Comparison of ENCODE assay signal across 38 mouse cellular contexts in the genomic region with DNA sequence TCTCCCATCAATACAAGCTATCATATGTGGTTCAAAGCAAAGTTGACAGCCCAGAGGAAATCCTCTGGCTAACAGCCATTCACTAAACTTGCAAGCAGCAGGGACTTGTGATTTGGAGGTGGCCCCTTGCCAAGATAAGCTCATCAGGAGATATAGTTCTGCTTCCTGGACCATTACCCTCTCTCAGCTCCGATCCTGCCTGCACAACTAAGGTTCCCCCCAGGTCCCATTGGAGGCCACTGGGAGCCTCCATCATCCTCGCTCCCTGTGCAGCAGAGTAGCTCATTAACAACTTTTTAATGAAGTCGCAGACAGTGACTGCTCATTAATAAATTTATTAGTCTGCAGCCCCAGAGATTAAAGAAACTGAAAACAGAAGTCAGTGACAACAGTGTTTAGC. TPM values are rescaled to one million over a fixed set of nuclear protein-coding genes. Genes with fewer than 3 reads are reported as not detected.
DNase-seq lines count a peak whose midpoint lies in the region; ATAC-seq and TF ChIP-seq lines count a peak whose summit lies in the region.
"Had no signal": no experiment of that assay in that cellular context is flagged by ENCODE, and none has a peak within 500 bp of the region (broad histone marks: within the 10 kb centered on the region; RNA-seq: fewer than 3 reads in every experiment).

No protein-coding gene starts in this region.

- WGBS in liver, adult 2 months = 31% methylated on average over 3 of the region's 3 CpGs
- WGBS in liver, postnatal 0 days (ENCODE audit: insufficient replicate concordance) = 40% methylated on average over 3 of the region's 3 CpGs
- 40% methylated on average over 3 of the region's 3 CpGs for WGBS in neural tube, embryonic 15.5 days

- DNase-seq in liver, adult 2 months (ENCODE audit: extremely low read depth, low read depth, low spot score) = peak; percentile 8
- DNase-seq in liver, postnatal 0 days = no peak
- DNase-seq in neural tube, embryonic 10.5 days (ENCODE audit: extremely low spot score, low spot score) = no peak
- DNase-seq in heart, postnatal 25 days (ENCODE audit: low spot score) = no peak
- no peak for DNase-seq in kidney, postnatal 36 days
- DNase-seq: adrenal gland, adult 8-10 months; B cell, adult 2 months; cerebellum, adult 11-12 months; cerebellum, adult 9-11 months; forebrain, postnatal 0 days; gastrocnemius, postnatal 14 days; heart, adult 11 months; heart, postnatal 36 days; kidney, adult 2 months; layer of hippocampus, adult 9-11 months; liver; right cerebral cortex, adult 18-20 months; spleen, adult 18-20 months; thymus, postnatal 14 days had no signal

- H3K27ac ChIP-seq in liver, adult 2 months (replicated peaks; ENCODE audit: insufficient read depth, low read depth, low read length) = no peak overlapping the region
- no peak overlapping the region for H3K27ac ChIP-seq in liver, postnatal 0 days (ENCODE audit: low read depth)
- H3K27ac ChIP-seq in neural tube, embryonic 15.5 days (replicated peaks) = no peak overlapping the region
- H3K27ac ChIP-seq: embryonic facial prominence, embryonic 15.5 days; forebrain, embryonic 12.5 days; heart, embryonic 10.5 days; heart, embryonic 15.5 days; hindbrain, embryonic 15.5 days; kidney, postnatal 0 days; liver, embryonic 15.5 days; midbrain, embryonic 12.5 days had no signal

- no peak overlapping the region for H3K4me3 ChIP-seq in liver, adult 2 months (ENCODE audit: insufficient read depth, low read depth, low read length)
- H3K4me3 ChIP-seq in liver, postnatal 0 days (ENCODE audit: low read depth, low read length) = no peak overlapping the region
- no peak overlapping the region for H3K4me3 ChIP-seq in neural tube, embryonic 15.5 days (replicated peaks)
- H3K4me3 ChIP-seq: embryonic facial prominence, embryonic 15.5 days; forebrain, embryonic 12.5 days; heart, embryonic 10.5 days; heart, embryonic 15.5 days; hindbrain, embryonic 15.5 days; liver, embryonic 15.5 days; midbrain, embryonic 12.5 days had no signal

- no peak for ATAC-seq in liver, postnatal 0 days
- 0 out of 2 replicates have a peak, but pooled peaks have one; percentile 41 for ATAC-seq in neural tube, embryonic 15.5 days (ENCODE audit: low FRiP score)
- ATAC-seq in common myeloid progenitor, adult 5-6 weeks (replicated peaks; ENCODE audit: low read depth, poor library complexity, severe bottlenecking) = peak; percentile 42
- ATAC-seq: forebrain, postnatal 0 days had no signal

- intact Hi-C loops in heart, postnatal 25 days (cut with DNase I) = no loop called here

- no peak overlapping the region for H3K9ac ChIP-seq in liver, adult 2 months (ENCODE audit: low read depth, low read length)
- no peak overlapping the region for H3K9ac ChIP-seq in liver, postnatal 0 days (replicated peaks)
- H3K9ac ChIP-seq in neural tube, embryonic 15.5 days (replicated peaks) = no peak overlapping the region
- H3K9ac ChIP-seq: embryonic facial prominence, embryonic 15.5 days; forebrain, embryonic 12.5 days; forebrain, postnatal 0 days; heart, embryonic 15.5 days; hindbrain, embryonic 15.5 days; liver, embryonic 15.5 days; midbrain, embryonic 12.5 days had no signal

- H3K4me2 ChIP-seq in liver, postnatal 0 days (ENCODE audit: low read depth, low read length) = no peak overlapping the region
- no peak overlapping the region for H3K4me2 ChIP-seq in neural tube, embryonic 15.5 days
- H3K4me2 ChIP-seq: embryonic facial prominence, embryonic 15.5 days; forebrain, embryonic 12.5 days; heart, embryonic 15.5 days; hindbrain, embryonic 15.5 days; liver, embryonic 15.5 days; midbrain, embryonic 12.5 days had no signal

- no peaks in the 10 kb centered on the region for H3K36me3 ChIP-seq in liver, adult 2 months (ENCODE audit: control insufficient read depth, insufficient read depth, low read length)
- H3K36me3 ChIP-seq in liver, postnatal 0 days (replicated peaks; ENCODE audit: insufficient read depth, low read length) = no peaks in the 10 kb centered on the region
- H3K36me3 ChIP-seq in neural tube, embryonic 15.5 days = no peaks in the 10 kb centered on the region
- H3K36me3 ChIP-seq: embryonic facial prominence, embryonic 15.5 days; forebrain, embryonic 12.5 days; heart, embryonic 10.5 days; heart, embryonic 15.5 days; hindbrain, embryonic 15.5 days; liver, embryonic 15.5 days; midbrain, embryonic 12.5 days had no signal

- TF ChIP-seq POLR2A in liver, adult 2 months (IDR thresholded peaks at IDR 0.05; ENCODE audit: extremely low read depth, insufficient read depth, low read length) = no peak

- no peaks in the 10 kb centered on the region for H3K27me3 ChIP-seq in liver, adult 2 months (ENCODE audit: control insufficient read depth, insufficient read depth, low read length)
- no peaks in the 10 kb centered on the region for H3K27me3 ChIP-seq in liver, postnatal 0 days (ENCODE audit: insufficient read depth, low read length)
- H3K27me3 ChIP-seq in neural tube, embryonic 15.5 days (replicated peaks) = no peaks in the 10 kb centered on the region
- H3K27me3 ChIP-seq: embryonic facial prominence, embryonic 15.5 days; forebrain, embryonic 12.5 days; heart, embryonic 15.5 days; hindbrain, embryonic 15.5 days; liver, embryonic 15.5 days; midbrain, embryonic 12.5 days had no signal

- no peaks in the 10 kb centered on the region for H3K4me1 ChIP-seq in liver, adult 2 months (ENCODE audit: control insufficient read depth, insufficient read depth, low read length)
- H3K4me1 ChIP-seq in liver, postnatal 0 days (ENCODE audit: insufficient read depth) = no peaks in the 10 kb centered on the region
- no peaks in the 10 kb centered on the region for H3K4me1 ChIP-seq in neural tube, embryonic 15.5 days
- H3K4me1 ChIP-seq: embryonic facial prominence, embryonic 15.5 days; forebrain, embryonic 12.5 days; heart, embryonic 10.5 days; heart, embryonic 15.5 days; hindbrain, embryonic 15.5 days; liver, embryonic 15.5 days; midbrain, embryonic 12.5 days had no signal

- no peak for TF ChIP-seq EP300 in liver, postnatal 0 days (IDR thresholded peaks at IDR 0.05; ENCODE audit: low read depth)

- no peak for TF ChIP-seq CTCF in liver, adult 2 months (IDR thresholded peaks at IDR 0.05; ENCODE audit: low read depth, low read length)
- no peak for TF ChIP-seq CTCF in liver, postnatal 0 days (IDR thresholded peaks at IDR 0.05; ENCODE audit: low read depth)

- no peaks in the 10 kb centered on the region for H3K79me2 ChIP-seq in liver, adult 2 months (ENCODE audit: control insufficient read depth, insufficient read depth, low read length)

- H3K9me3 ChIP-seq in liver, postnatal 0 days (ENCODE audit: low read length) = no peaks in the 10 kb centered on the region
- H3K9me3 ChIP-seq in neural tube, embryonic 15.5 days (replicated peaks) = no peaks in the 10 kb centered on the region
- H3K9me3 ChIP-seq: embryonic facial prominence, embryonic 15.5 days; forebrain, embryonic 12.5 days; heart, embryonic 10.5 days; heart, embryonic 15.5 days; hindbrain, embryonic 15.5 days; liver, embryonic 15.5 days; midbrain, embryonic 12.5 days had no signal

RNA-seq across cellular contexts. Expression of a gene that starts 16.6 kb away (rescaled TPM):
- not detected in 2 replicates for total RNA-seq in liver, adult 2 months (2014; rRNA removed)
- polyA plus RNA-seq in liver, adult 2 months (2012; rRNA removed) = not detected in 2 replicates
- not detected in 2 replicates for polyA plus RNA-seq in liver, postnatal 0 days (2015; fragmentation: Nextera tagmentation; extraction: Ambion mirVana)
- polyA plus RNA-seq in neural tube, embryonic 15.5 days (2015; fragmentation: Nextera tagmentation; extraction: Ambion mirVana) = not detected in 2 replicates
- not detected in 2 replicates for total RNA-seq in common myeloid progenitor, adult 5-6 weeks (2017)
- not detected for total RNA-seq in heart, postnatal 25 days (2021)
- total RNA-seq: adrenal gland, adult 8-10 months; adrenal gland, postnatal 4 days; forebrain, postnatal 0 days; gastrocnemius, postnatal 14 days; heart, postnatal 36 days; left cerebral cortex, postnatal 10 days had no signal
- polyA plus RNA-seq: forebrain, embryonic 12.5 days; forebrain, postnatal 0 days; heart, embryonic 10.5 days; heart, embryonic 15.5 days; hindbrain, embryonic 15.5 days; intestine, embryonic 14.5 days; kidney, adult 2 months; kidney, postnatal 0 days; limb, embryonic 11.5 days; liver, embryonic 15.5 days; lung, embryonic 16.5 days; midbrain, embryonic 12.5 days; neural tube, embryonic 11.5 days; stomach, embryonic 16.5 days; urinary bladder, adult 2 months had no signal

RNA-seq across cellular contexts. Expression of a gene that starts 23.2 kb away (rescaled TPM):
- total RNA-seq in liver, adult 2 months (2014; rRNA removed) = not detected in 2 replicates
- not detected in 2 replicates for polyA plus RNA-seq in liver, adult 2 months (2012; rRNA removed)
- not detected in 2 replicates for polyA plus RNA-seq in liver, postnatal 0 days (2015; fragmentation: Nextera tagmentation; extraction: Ambion mirVana)
- polyA plus RNA-seq in neural tube, embryonic 15.5 days (2015; fragmentation: Nextera tagmentation; extraction: Ambion mirVana) = not detected in 2 replicates
- not detected in 2 replicates for total RNA-seq in common myeloid progenitor, adult 5-6 weeks (2017)
- not detected for total RNA-seq in heart, postnatal 25 days (2021)
- total RNA-seq: adrenal gland, adult 8-10 months; adrenal gland, postnatal 4 days; forebrain, postnatal 0 days; gastrocnemius, postnatal 14 days; heart, postnatal 36 days; left cerebral cortex, postnatal 10 days had no signal
- polyA plus RNA-seq: embryonic facial prominence, embryonic 15.5 days; forebrain, embryonic 12.5 days; forebrain, postnatal 0 days; heart, embryonic 10.5 days; heart, embryonic 15.5 days; hindbrain, embryonic 15.5 days; intestine, embryonic 14.5 days; kidney, adult 2 months; kidney, postnatal 0 days; large intestine, adult 2 months; limb, embryonic 11.5 days; liver, embryonic 15.5 days; lung, embryonic 16.5 days; midbrain, embryonic 12.5 days; neural tube, embryonic 11.5 days; stomach, embryonic 16.5 days; urinary bladder, adult 2 months had no signal

RNA-seq across cellular contexts. Expression of a gene that starts 41.7 kb away (rescaled TPM):
- total RNA-seq in liver, adult 2 months (2014; rRNA removed) = not detected in 2 replicates
- not detected in 2 replicates for polyA plus RNA-seq in liver, adult 2 months (2012; rRNA removed)
- polyA plus RNA-seq in liver, postnatal 0 days (2015; fragmentation: Nextera tagmentation; extraction: Ambion mirVana) = not detected in 2 replicates
- polyA plus RNA-seq in neural tube, embryonic 15.5 days (2015; fragmentation: Nextera tagmentation; extraction: Ambion mirVana) = not detected in 2 replicates
- 0.87 TPM in 1 of 2 replicates, not detected in the other for total RNA-seq in common myeloid progenitor, adult 5-6 weeks (2017)
- total RNA-seq in heart, postnatal 25 days (2021) = not detected
- total RNA-seq: adrenal gland, adult 8-10 months; adrenal gland, postnatal 4 days; forebrain, postnatal 0 days; gastrocnemius, postnatal 14 days; heart, postnatal 36 days; left cerebral cortex, postnatal 10 days had no signal
- polyA plus RNA-seq: embryonic facial prominence, embryonic 15.5 days; forebrain, embryonic 12.5 days; forebrain, postnatal 0 days; heart, embryonic 10.5 days; heart, embryonic 15.5 days; hindbrain, embryonic 15.5 days; intestine, embryonic 14.5 days; kidney, adult 2 months; kidney, postnatal 0 days; large intestine, adult 2 months; limb, embryonic 11.5 days; liver, embryonic 15.5 days; lung, embryonic 16.5 days; midbrain, embryonic 12.5 days; neural tube, embryonic 11.5 days; stomach, embryonic 16.5 days; urinary bladder, adult 2 months had no signal

RNA-seq across cellular contexts. Expression of a gene that starts 45.4 kb away (rescaled TPM):
- total RNA-seq in liver, adult 2 months (2014; rRNA removed) = not detected in 2 replicates
- not detected in 2 replicates for polyA plus RNA-seq in liver, adult 2 months (2012; rRNA removed)
- not detected in 2 replicates for polyA plus RNA-seq in liver, postnatal 0 days (2015; fragmentation: Nextera tagmentation; extraction: Ambion mirVana)
- polyA plus RNA-seq in neural tube, embryonic 15.5 days (2015; fragmentation: Nextera tagmentation; extraction: Ambion mirVana) = not detected in 2 replicates
- total RNA-seq in common myeloid progenitor, adult 5-6 weeks (2017) = not detected in 2 replicates
- not detected for total RNA-seq in heart, postnatal 25 days (2021)
- total RNA-seq: adrenal gland, adult 8-10 months; adrenal gland, postnatal 4 days; forebrain, postnatal 0 days; gastrocnemius, postnatal 14 days; heart, postnatal 36 days; left cerebral cortex, postnatal 10 days had no signal
- polyA plus RNA-seq: forebrain, embryonic 12.5 days; forebrain, postnatal 0 days; heart, embryonic 10.5 days; heart, embryonic 15.5 days; hindbrain, embryonic 15.5 days; intestine, embryonic 14.5 days; kidney, adult 2 months; kidney, postnatal 0 days; large intestine, adult 2 months; limb, embryonic 11.5 days; liver, embryonic 15.5 days; lung, embryonic 16.5 days; midbrain, embryonic 12.5 days; neural tube, embryonic 11.5 days; stomach, embryonic 16.5 days; urinary bladder, adult 2 months had no signal
